Mouse (Mus musculus) CD8-positive naive resting alpha-beta T cell, adult 2 months (primary cell): ENCODE results near the gene Sec22c.

Source experiments
- DNase-seq, 2 experiments: peaks; one replicate each; pipeline ENCODE4 v3.0.0; 2022; ENCODE audit warnings: low read depth in 2 of 2, low spot score in 2 of 2

Gene Sec22c

DNA sequence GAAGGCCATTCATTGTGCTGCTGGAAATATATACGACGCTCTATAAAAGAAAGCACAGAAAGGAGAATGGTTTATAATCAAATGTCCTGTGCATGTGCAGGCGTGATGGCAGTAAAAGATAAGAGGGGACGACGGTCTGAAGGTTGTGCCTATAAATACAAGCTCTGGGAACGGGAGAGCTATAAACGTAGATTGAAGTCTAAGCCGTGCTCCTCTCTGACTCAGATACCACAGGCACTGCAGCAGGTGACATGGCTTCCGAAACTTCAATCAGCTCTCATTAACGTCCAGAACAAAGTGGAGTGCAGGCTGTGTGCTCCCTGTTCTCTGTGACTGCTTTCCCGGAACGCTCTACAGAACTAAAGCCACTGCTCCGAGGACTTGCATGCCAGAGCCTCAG lies 48.1 kb downstream of the Sec22c start:
- DNase-seq = no peak

DNA sequence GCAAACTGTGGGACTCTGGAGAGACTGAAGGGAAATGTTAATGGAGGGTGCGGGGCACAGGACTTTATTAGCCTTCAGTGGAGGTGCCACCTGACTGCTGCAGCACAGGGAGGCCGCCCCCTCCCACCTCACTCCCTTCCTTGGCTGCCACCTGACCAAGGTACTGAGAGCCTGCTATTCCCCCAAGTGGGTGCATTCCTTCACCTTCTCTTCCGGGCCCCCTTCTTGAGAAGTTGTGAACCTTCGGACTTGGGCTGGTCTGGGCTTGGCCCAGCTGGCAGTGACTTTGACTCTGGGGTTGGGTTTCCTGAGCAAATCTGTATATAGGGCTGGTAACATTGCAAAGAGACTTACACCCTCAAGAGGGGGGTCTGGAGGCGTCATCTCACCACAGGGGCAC lies 49.0 kb downstream of the Sec22c start:
- no peak for DNase-seq

- no peak for DNase-seq
These were observed 51.6 kb downstream of the Sec22c start for GRCm38 (mm10) chr9:121653668-121654067.

DNA sequence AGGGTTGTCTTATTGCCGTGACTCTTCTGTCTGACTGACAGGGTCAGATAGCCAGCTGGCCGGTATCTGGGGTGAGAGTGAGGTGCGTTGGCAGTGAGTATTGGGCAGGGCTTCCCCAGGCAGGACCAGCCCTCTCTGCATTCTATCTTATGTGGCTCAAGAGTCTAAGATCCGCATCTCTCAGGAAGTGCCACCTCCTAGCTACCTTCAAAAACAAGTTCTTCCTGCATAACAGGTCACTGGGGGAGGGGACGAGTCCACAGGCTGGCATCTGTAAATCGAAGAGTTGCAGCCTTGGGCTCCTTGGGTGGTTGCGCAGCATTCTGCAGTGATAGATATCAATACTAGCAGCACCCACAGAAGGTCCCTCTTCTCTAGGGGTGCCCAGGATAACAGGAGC lies 58.3 kb downstream of the Sec22c start:
- DNase-seq = peak in 1 of 2 experiments; percentile 34

- no peak for DNase-seq
These were observed 60.4 kb downstream of the Sec22c start for GRCm38 (mm10) chr9:121644855-121645254.

- peak; percentile 87 to 93 for DNase-seq
These were observed 62.7 kb downstream of the Sec22c start, which contains the start of gene Vipr1 for GRCm38 (mm10) chr9:121642401-121643181. Gene Vipr1 (plus strand): TSS chr9:121642716.

- peak; percentile 69 to 73 for DNase-seq
These were observed 63.3 kb downstream of the Sec22c start, which contains the start of gene Lyzl4 for GRCm38 (mm10) chr9:121642001-121642400. Gene Lyzl4 (minus strand): TSS chr9:121642096.

DNA sequence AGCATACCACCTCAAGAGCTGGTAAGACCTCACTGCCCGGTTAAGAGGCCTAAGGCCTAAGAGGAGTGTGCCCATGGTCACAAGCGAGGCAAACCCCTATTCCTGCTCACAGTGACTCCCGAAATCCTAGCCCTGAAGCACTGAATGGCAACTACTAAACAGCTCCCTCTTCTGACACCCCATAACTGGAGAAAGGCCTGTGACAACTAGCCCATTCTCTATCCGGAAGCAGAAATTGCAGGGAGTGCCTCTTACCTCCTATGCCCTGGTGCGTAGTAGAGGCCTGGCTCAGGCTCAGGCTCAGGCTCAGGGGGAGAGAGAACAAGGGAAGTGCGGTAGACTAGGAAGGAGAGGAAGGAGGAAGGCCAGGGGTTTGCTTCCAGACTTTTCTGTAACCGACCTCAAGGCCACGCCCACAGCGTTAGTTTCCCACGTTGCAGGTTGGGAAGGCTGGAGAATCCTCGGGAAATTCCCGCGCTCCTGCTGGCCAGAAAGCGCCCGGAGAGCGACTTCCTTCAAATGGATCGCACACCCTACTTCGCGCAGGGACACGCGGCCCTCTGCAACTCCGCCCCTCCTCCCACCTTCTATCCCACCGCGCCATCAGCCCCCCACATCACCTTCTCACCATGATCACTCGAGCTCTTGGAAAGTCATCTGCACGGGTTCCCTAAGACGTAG lies 63.9 kb downstream of the Sec22c start:
- no peak for DNase-seq

- no peak for DNase-seq
These were observed 65.5 kb downstream of the Sec22c start for GRCm38 (mm10) chr9:121639790-121640189.

DNA sequence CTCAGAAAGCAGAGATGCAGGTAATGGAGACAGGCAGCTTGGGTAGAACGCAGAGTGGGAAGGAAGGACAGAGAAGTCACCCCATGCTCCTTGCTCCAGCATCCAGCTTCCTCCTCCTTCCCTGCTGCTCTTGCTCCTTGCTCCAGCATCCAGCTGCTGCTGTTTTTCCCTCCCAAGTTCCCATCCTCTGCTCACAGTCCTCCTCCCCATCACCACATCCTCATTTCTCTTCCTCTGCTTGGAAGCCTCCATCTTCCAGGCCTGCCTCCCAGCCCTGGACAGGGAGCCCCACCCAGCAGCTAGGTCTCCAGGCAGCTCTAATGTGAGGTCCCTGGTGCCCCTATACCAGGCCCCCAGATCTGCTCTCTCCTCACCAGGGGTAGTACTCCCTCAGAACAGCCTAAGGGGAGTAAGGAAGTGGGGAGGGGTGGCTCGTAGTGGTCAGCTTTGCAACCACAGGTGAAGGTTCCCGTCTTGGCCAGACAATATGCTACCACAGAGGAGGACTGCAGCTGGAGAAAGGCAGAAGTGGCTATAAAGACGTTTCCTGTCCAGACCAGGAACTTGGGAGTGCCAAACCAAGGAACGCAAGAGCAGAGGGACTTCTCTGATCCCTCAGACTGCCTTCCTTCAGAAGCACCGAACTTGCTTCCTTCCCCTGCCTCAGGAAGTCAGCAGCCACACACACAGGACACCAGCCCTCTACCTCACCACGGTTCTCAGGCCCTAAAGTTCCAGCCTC lies 69.3 kb downstream of the Sec22c start:
- no peak for DNase-seq

DNA sequence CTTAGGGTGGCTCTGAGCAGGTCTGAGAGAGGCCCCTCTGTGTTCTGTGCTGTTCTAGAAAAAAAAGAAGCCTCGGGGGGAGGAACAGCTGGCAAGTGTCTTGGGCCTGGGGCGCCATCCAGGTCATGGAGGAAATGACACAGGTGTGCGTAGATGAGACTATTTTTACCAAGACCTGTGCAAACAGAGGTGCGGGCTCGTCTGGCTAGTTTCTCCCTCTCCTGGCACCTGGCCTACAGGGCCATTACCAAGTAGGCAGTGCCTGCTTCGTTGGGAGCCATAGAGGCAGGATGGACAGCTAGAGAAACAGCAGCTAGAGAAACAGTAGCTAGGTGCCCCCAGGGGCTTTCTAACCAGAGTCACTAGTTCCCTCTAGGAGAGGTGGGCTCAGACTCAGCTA lies 72.0 kb downstream of the Sec22c start:
- no peak for DNase-seq

DNA sequence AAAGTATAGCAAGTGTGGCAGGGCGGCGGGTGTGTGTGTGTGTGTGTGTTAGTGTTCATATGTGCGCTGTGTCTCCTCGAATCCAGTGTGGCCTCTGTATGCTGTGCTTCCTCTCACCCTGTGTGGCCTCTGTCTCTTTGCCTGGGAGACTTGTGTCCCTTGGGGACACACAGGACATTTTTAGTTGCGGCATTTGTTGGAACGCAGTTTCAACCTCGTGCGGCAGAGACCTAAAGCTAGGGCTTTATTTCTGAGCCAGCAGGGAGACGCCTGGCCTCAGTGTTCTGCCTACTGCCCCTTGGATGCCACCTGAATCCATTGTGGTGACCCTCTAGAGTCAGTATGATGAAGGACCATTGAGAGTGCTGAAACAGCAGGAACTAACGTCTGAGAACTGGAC lies 72.4 kb downstream of the Sec22c start:
- DNase-seq = no peak

GRCm38 (mm10) chr9:121631946-121632345 lies 73.3 kb downstream of the Sec22c start:
- no peak for DNase-seq

GRCm38 (mm10) chr9:121630627-121631026 lies 74.7 kb downstream of the Sec22c start:
- no peak for DNase-seq
